Mouse (Mus musculus): ENCODE measurements around the gene Tmem178.

- TF ChIP-seq CTCF (IDR thresholded peaks at IDR 0.05; ENCODE audit: extremely low read depth, insufficient read length, insufficient replicate concordance, low read depth, low read length) (no peak), POLR2A (IDR thresholded peaks at IDR 0.05; ENCODE audit: low read depth, low read length) (no peak)
Observed at GRCm38 (mm10) chr17:80935807-80936519, 8.5 kb upstream of the Tmem178 start.
